Mouse (Mus musculus) forebrain, embryonic 14.5 days (tissue): ENCODE results near the gene Lrmda. TPM values are rescaled to one million over a fixed set of nuclear protein-coding genes. Genes with fewer than 3 reads are reported as not detected.

Experiments
- ATAC-seq: fragments of 200-750 bp; cut with Nextera tagmentation; 2 replicates; pipeline ENCODE4 v1.8.0; 2017; ENCODE audit warnings: mild to moderate bottlenecking, moderate library complexity
- DNase-seq: peaks from one replicate; pipeline ENCODE4 v3.0.0-alpha.2; 2015; ENCODE audit warnings: low spot score
- H3K27ac ChIP-seq: fragments of 300-500 bp; sonication (generic); 2 replicates; pipeline ENCODE4 v1.5.1; 2014; ENCODE audit warnings: low read depth, mild to moderate bottlenecking, control low read depth, low read length, moderate library complexity
- H3K27me3 ChIP-seq: fragments of 300-500 bp; sonication (generic); replicated peaks from 2 replicates; pipeline ENCODE4 v1.6.1; 2014; ENCODE audit warnings: low read length, control low read depth, mixed read lengths; ENCODE audit not compliant: control insufficient read depth, insufficient read depth
- H3K36me3 ChIP-seq: fragments of 300-500 bp; sonication (generic); 2 replicates; pipeline ENCODE4 v1.6.1; 2014; ENCODE audit warnings: low read length, control low read depth; ENCODE audit not compliant: control insufficient read depth, insufficient read depth
- H3K4me1 ChIP-seq: fragments of 300-500 bp; sonication (generic); 2 replicates; pipeline ENCODE4 v1.6.1; 2014; ENCODE audit warnings: antibody characterized with exemption, low read length, control low read depth; ENCODE audit not compliant: control insufficient read depth, insufficient read depth
- H3K4me2 ChIP-seq: fragments of 300-500 bp; sonication (generic); 2 replicates; pipeline ENCODE4 v1.6.1; 2014; ENCODE audit warnings: mild to moderate bottlenecking, control low read depth, low read length
- H3K4me3 ChIP-seq: fragments of 300-500 bp; sonication (generic); 2 replicates; pipeline ENCODE4 v1.5.1; 2014; ENCODE audit warnings: low read depth, low read length, control low read depth
- H3K9ac ChIP-seq: fragments of 300-500 bp; sonication (generic); 2 replicates; pipeline ENCODE4 v1.6.1; 2014; ENCODE audit warnings: mild to moderate bottlenecking, low read length, control low read depth, moderate library complexity
- H3K9me3 ChIP-seq: fragments of 300-500 bp; sonication (generic); replicated peaks from 2 replicates; pipeline ENCODE4 v1.6.1; 2016; ENCODE audit warnings: low read length, control low read depth, mixed read lengths; ENCODE audit not compliant: control insufficient read depth
- WGBS: fragments of 180-500 bp; shearing (Covaris S2); extraction: QIAGEN DNeasy Blood & Tissue Kit; methylation state at CpG from one replicate; pipeline ENCODE4 v1.1.7; 2014; 5-methylcytosine and 5-hydroxymethylcytosine counted together
- polyA plus RNA-seq: library from polyadenylated mRNA; unstranded; fragments of >200 nt; fragmentation: Nextera tagmentation; extraction: Ambion mirVana; gene quantifications from 2 replicates; pipeline ENCODE4 v1.2.1, GENCODE M21; 2014

Lrmda gene
- polyA plus RNA-seq, 1 experiment from 2014 or later: not detected

DNA sequence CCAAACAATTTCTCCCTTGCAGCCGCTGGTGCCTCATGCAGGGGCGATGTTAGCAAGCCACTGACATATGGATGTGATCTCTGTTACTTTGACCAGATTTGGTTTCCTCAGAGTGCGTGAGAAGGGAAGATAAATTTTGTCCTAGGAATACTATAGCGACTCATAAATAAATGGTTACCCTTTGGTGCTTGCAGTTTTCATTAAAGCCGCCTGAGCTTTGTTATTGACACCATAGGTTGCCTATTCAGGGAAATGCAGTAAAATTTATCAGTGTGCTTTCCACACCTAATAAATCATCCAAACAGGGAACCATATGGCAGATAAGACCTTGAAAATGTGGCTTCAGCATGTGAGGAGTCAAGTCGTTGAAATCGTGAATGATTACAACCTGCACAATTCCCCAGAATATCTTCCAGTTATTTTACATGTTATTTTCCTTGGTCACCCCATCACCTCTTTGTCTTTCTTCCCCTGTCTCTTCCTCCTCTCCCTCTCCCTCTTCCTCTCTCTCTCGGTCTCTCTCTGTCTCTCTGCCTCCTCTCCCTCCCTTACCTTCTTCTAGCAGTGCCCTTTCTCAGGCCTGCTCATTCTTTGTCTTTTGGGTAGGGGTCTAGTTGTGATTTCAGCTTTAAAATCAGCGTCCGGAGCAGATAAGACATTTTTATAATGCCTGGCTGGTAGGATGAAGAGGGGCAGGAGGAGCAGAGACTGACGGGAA lies 148.7 kb downstream of the Lrmda start:
- Histone ChIP-seq H3K27me3 (peaks cover 32% of the 10 kb centered on the region), H3K4me2 (no peak overlapping the region), H3K4me3 (no peak overlapping the region), H3K4me1 (0 out of 2 replicates have a peak, but pooled peaks cover 3% of the 10 kb centered on the region), H3K36me3 (no peaks in the 10 kb centered on the region), H3K27ac (no peak overlapping the region), H3K9ac (no peak overlapping the region), H3K9me3 (no peaks in the 10 kb centered on the region)
- 72% methylated on average over 11 of the region's 11 CpGs for WGBS
- DNase-seq (no peak), ATAC-seq (no peak)

- Histone ChIP-seq H3K27ac (no peak overlapping the region), H3K9me3 (no peaks in the 10 kb centered on the region), H3K9ac (no peak overlapping the region), H3K4me2 (no peak overlapping the region), H3K36me3 (no peaks in the 10 kb centered on the region), H3K27me3 (peaks cover 32% of the 10 kb centered on the region), H3K4me1 (0 out of 2 replicates have a peak, but pooled peaks cover 3% of the 10 kb centered on the region), H3K4me3 (no peak overlapping the region)
- no peak for DNase-seq
- ATAC-seq: no peak
- WGBS: 54% methylated on average over 14 of the region's 14 CpGs
Observed at GRCm38 (mm10) chr14:22168795-22169568, 149.5 kb downstream of the Lrmda start.

GRCm38 (mm10) chr14:22174757-22175156 lies 155.2 kb downstream of the Lrmda start:
- ATAC-seq: no peak

DNA sequence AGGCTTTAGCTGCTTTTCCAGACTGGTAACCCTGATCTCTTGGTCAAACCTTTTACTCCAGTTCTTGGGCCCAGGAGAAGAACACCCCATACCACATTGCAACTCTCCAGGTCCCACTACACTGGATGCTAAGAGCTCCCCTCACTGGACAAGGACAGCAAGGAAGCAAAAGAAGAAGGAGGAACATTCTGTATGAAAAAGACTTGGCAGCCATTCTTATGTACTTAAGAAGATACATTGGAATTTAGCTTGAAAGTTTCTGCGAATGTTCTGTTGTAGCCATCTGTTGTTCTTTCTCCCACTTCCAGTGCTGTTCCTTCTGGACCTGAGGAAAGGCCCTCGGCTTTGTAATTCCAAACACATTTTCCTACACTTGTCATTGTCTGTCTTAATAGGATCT lies 160.2 kb downstream of the Lrmda start:
- H3K4me2 ChIP-seq: no peak overlapping the region
- no peaks in the 10 kb centered on the region for H3K27me3 ChIP-seq
- WGBS: 68% methylated on average over 2 of the region's 2 CpGs
- H3K4me3 ChIP-seq: no peak overlapping the region
- ATAC-seq (no peak), DNase-seq (no peak)
- no peaks in the 10 kb centered on the region for H3K9me3 ChIP-seq
- no peak overlapping the region for H3K9ac ChIP-seq
- H3K27ac ChIP-seq: no peak overlapping the region
- peaks cover 5% of the 10 kb centered on the region for H3K4me1 ChIP-seq
- H3K36me3 ChIP-seq: no peaks in the 10 kb centered on the region

More at GRCm38 (mm10) chr14:22174757-22175156, 155.2 kb downstream of the Lrmda start:
- Histone ChIP-seq H3K4me3 (no peak overlapping the region), H3K9ac (no peak overlapping the region), H3K9me3 (no peaks in the 10 kb centered on the region), H3K4me1 (peaks cover 5% of the 10 kb centered on the region), H3K4me2 (no peak overlapping the region), H3K27ac (no peak overlapping the region), H3K27me3 (no peaks in the 10 kb centered on the region), H3K36me3 (no peaks in the 10 kb centered on the region)
- WGBS: 78% methylated on average over 9 of the region's 9 CpGs
- no peak for DNase-seq

GRCm38 (mm10) chr14:22181508-22181907 lies 162.0 kb downstream of the Lrmda start:
- DNase-seq (no peak), ATAC-seq (no peak)
- no peaks in the 10 kb centered on the region for H3K27me3 ChIP-seq
- 95% methylated on average over 6 of the region's 6 CpGs for WGBS
- no peaks in the 10 kb centered on the region for H3K4me1 ChIP-seq
- H3K27ac ChIP-seq: no peak overlapping the region
- H3K4me3 ChIP-seq: no peak overlapping the region
- no peaks in the 10 kb centered on the region for H3K9me3 ChIP-seq
- H3K4me2 ChIP-seq: no peak overlapping the region
- no peaks in the 10 kb centered on the region for H3K36me3 ChIP-seq
- H3K9ac ChIP-seq: no peak overlapping the region

- ATAC-seq (no peak), DNase-seq (no peak)
- H3K9me3 ChIP-seq: no peaks in the 10 kb centered on the region
- WGBS: 88% methylated on average over 3 of the region's 3 CpGs
- no peak overlapping the region for H3K4me2 ChIP-seq
- no peak overlapping the region for H3K9ac ChIP-seq
- no peak overlapping the region for H3K27ac ChIP-seq
- H3K36me3 ChIP-seq: no peaks in the 10 kb centered on the region
- H3K4me1 ChIP-seq: no peaks in the 10 kb centered on the region
- H3K4me3 ChIP-seq: no peak overlapping the region
- H3K27me3 ChIP-seq: no peaks in the 10 kb centered on the region
Observed at GRCm38 (mm10) chr14:22183195-22183594, 163.7 kb downstream of the Lrmda start.

- Histone ChIP-seq H3K4me3 (no peak overlapping the region), H3K36me3 (no peaks in the 10 kb centered on the region), H3K9ac (no peak overlapping the region), H3K4me2 (no peak overlapping the region), H3K4me1 (no peaks in the 10 kb centered on the region), H3K27me3 (no peaks in the 10 kb centered on the region), H3K9me3 (no peaks in the 10 kb centered on the region), H3K27ac (no peak overlapping the region)
- 91% methylated on average over 4 of the region's 4 CpGs for WGBS
- ATAC-seq (no peak), DNase-seq (no peak)
Observed at GRCm38 (mm10) chr14:22185452-22185851, 165.9 kb downstream of the Lrmda start.

- Histone ChIP-seq H3K9me3 (no peaks in the 10 kb centered on the region), H3K27ac (no peak overlapping the region), H3K9ac (no peak overlapping the region), H3K27me3 (no peaks in the 10 kb centered on the region; the same call in 1 of the 2 replicates), H3K4me2 (no peak overlapping the region), H3K36me3 (no peaks in the 10 kb centered on the region), H3K4me1 (peaks cover 2% of the 10 kb centered on the region; the same call in 1 of the 2 replicates), H3K4me3 (no peak overlapping the region)
- DNase-seq (no peak), ATAC-seq (no peak)
- 30% methylated on average over 6 of the region's 6 CpGs for WGBS
Observed at GRCm38 (mm10) chr14:22190111-22190510, 170.6 kb downstream of the Lrmda start.

- no peaks in the 10 kb centered on the region for H3K36me3 ChIP-seq
- peaks cover 2% of the 10 kb centered on the region; the same call in 1 of the 2 replicates for H3K4me1 ChIP-seq
- H3K4me2 ChIP-seq: no peak overlapping the region
- DNase-seq (no peak), ATAC-seq (no peak)
- no peak overlapping the region for H3K27ac ChIP-seq
- H3K27me3 ChIP-seq: no peaks in the 10 kb centered on the region; the same call in 1 of the 2 replicates
- H3K9ac ChIP-seq: no peak overlapping the region
- no peak overlapping the region for H3K4me3 ChIP-seq
- H3K9me3 ChIP-seq: no peaks in the 10 kb centered on the region
- 89% methylated on average over 9 of the region's 9 CpGs for WGBS
Observed at GRCm38 (mm10) chr14:22192185-22192584, 172.7 kb downstream of the Lrmda start.
